Mouse (Mus musculus) ES-Bruce4 (cell line): ENCODE data around the gene Ror2. TPM values are rescaled to one million over a fixed set of nuclear protein-coding genes. Genes with fewer than 3 reads are reported as not detected.

Source experiments
- H3K27ac ChIP-seq: 2 replicates; pipeline ENCODE4 v1.5.1; 2012; ENCODE audit warnings: low read length, inconsistent platforms; ENCODE audit not compliant: insufficient read depth
- H3K27me3 ChIP-seq: 2 replicates; pipeline ENCODE4 v1.6.1; 2012; ENCODE audit warnings: mild to moderate bottlenecking, low read length, inconsistent platforms; ENCODE audit not compliant: control insufficient read depth, poor library complexity, insufficient read depth, severe bottlenecking
- H3K36me3 ChIP-seq: 2 replicates; pipeline ENCODE4 v1.6.1; 2012; ENCODE audit warnings: inconsistent platforms, mild to moderate bottlenecking, low read length, moderate library complexity; ENCODE audit not compliant: control insufficient read depth, poor library complexity, insufficient read depth, severe bottlenecking
- H3K4me1 ChIP-seq: one replicate; pipeline ENCODE4 v1.8.1; 2011; ENCODE audit warnings: low read length; ENCODE audit not compliant: control insufficient read depth, insufficient read depth
- H3K4me3 ChIP-seq: 2 replicates; pipeline ENCODE4 v1.5.1; 2011; ENCODE audit warnings: low read depth, mild to moderate bottlenecking, low read length
- H3K9ac ChIP-seq: 2 replicates; pipeline ENCODE4 v1.6.1; 2012; ENCODE audit warnings: low read depth, mild to moderate bottlenecking, inconsistent platforms; ENCODE audit not compliant: poor library complexity, severe bottlenecking
- H3K9me3 ChIP-seq: replicated peaks from 2 replicates; pipeline ENCODE4 v1.6.1; 2012; ENCODE audit warnings: mild to moderate bottlenecking, low read length, inconsistent platforms; ENCODE audit not compliant: control insufficient read depth, poor library complexity, insufficient read depth, severe bottlenecking
- CTCF ChIP-seq: IDR thresholded peaks from one replicate; pipeline ENCODE4 v1.8.1; 2011; ENCODE audit warnings: low read depth, low read length
- EP300 ChIP-seq: IDR thresholded peaks from 2 replicates; pipeline ENCODE4 v1.6.1; 2011; ENCODE audit warnings: low read depth, low read length; ENCODE audit not compliant: insufficient read depth
- POLR2A ChIP-seq: IDR thresholded peaks from one replicate; pipeline ENCODE4 v1.8.1; 2011; ENCODE audit warnings: low read length; ENCODE audit not compliant: insufficient read depth
- polyA plus RNA-seq: library from polyadenylated mRNA; stranded (reverse); fragments of >200 nt; gene quantifications from 2 replicates; pipeline ENCODE4 v1.2.4, GENCODE M21; 2011; ENCODE audit warnings: low read depth; ENCODE audit not compliant: missing spikeins, insufficient read depth, insufficient read length

The Ror2 gene
- polyA plus RNA-seq, 1 experiment, result 23.6 TPM

- Histone ChIP-seq H3K36me3 (peaks cover 3% of the 10 kb centered on the region), H3K9me3 (peaks cover 38% of the 10 kb centered on the region), H3K27ac (no peak overlapping the region), H3K27me3 (no peaks in the 10 kb centered on the region), H3K4me1 (no peaks in the 10 kb centered on the region), H3K4me3 (no peak overlapping the region), H3K9ac (no peak overlapping the region)
- no peak for TF ChIP-seq POLR2A
Measured at GRCm38 (mm10) chr13:53142268-53142667, 143.7 kb downstream of the Ror2 start.

GRCm38 (mm10) chr13:53140298-53140697 is 145.6 kb downstream of the Ror2 start:
- no peak overlapping the region for H3K4me3 ChIP-seq
- H3K27ac ChIP-seq, result peak overlapping the region; percentile 32; the same call in 1 of the 2 replicates
- H3K4me1 ChIP-seq, result no peaks in the 10 kb centered on the region
- peaks cover 3% of the 10 kb centered on the region for H3K36me3 ChIP-seq
- no peaks in the 10 kb centered on the region for H3K27me3 ChIP-seq
- H3K9ac ChIP-seq, result no peak overlapping the region
- TF ChIP-seq POLR2A, result no peak
- TF ChIP-seq CTCF, result no peak
- no peak for TF ChIP-seq EP300
- peaks cover 38% of the 10 kb centered on the region for H3K9me3 ChIP-seq

GRCm38 (mm10) chr13:53130567-53130966 is 155.4 kb downstream of the Ror2 start:
- no peak overlapping the region; the same call in 1 of the 2 replicates for H3K27ac ChIP-seq
- H3K4me3 ChIP-seq, result no peak overlapping the region
- H3K9ac ChIP-seq, result no peak overlapping the region
- peaks cover 3% of the 10 kb centered on the region; the same call in 1 of the 2 replicates for H3K36me3 ChIP-seq
- peaks cover 2% of the 10 kb centered on the region for H3K4me1 ChIP-seq
- no peaks in the 10 kb centered on the region for H3K9me3 ChIP-seq
- no peaks in the 10 kb centered on the region for H3K27me3 ChIP-seq
- TF ChIP-seq POLR2A (no peak), CTCF (no peak), EP300 (no peak)

- Histone ChIP-seq H3K4me1 (peaks cover 2% of the 10 kb centered on the region), H3K36me3 (peaks cover 3% of the 10 kb centered on the region; the same call in 1 of the 2 replicates)
- no peak for TF ChIP-seq POLR2A
- no peak for TF ChIP-seq CTCF
- TF ChIP-seq EP300, result no peak
Measured at GRCm38 (mm10) chr13:53130032-53130431, 155.9 kb downstream of the Ror2 start.

GRCm38 (mm10) chr13:53125627-53126026 is 160.3 kb downstream of the Ror2 start:
- Histone ChIP-seq H3K9ac (no peak overlapping the region), H3K4me1 (peaks cover 3% of the 10 kb centered on the region), H3K36me3 (peaks cover 2% of the 10 kb centered on the region; the same call in 1 of the 2 replicates), H3K4me3 (no peak overlapping the region), H3K27ac (no peak overlapping the region), H3K27me3 (no peaks in the 10 kb centered on the region), H3K9me3 (no peaks in the 10 kb centered on the region)
- no peak for TF ChIP-seq POLR2A
- no peak for TF ChIP-seq EP300
- TF ChIP-seq CTCF, result no peak

More at GRCm38 (mm10) chr13:53130032-53130431, 155.9 kb downstream of the Ror2 start:
- H3K9ac ChIP-seq, result no peak overlapping the region
- H3K27me3 ChIP-seq, result no peaks in the 10 kb centered on the region
- no peak overlapping the region; the same call in 1 of the 2 replicates for H3K27ac ChIP-seq
- H3K4me3 ChIP-seq, result no peak overlapping the region
- H3K9me3 ChIP-seq, result no peaks in the 10 kb centered on the region

- Histone ChIP-seq H3K9me3 (no peaks in the 10 kb centered on the region), H3K9ac (no peak overlapping the region), H3K4me1 (peaks cover 4% of the 10 kb centered on the region), H3K4me3 (no peak overlapping the region), H3K27me3 (no peaks in the 10 kb centered on the region), H3K36me3 (no peaks in the 10 kb centered on the region), H3K27ac (no peak overlapping the region)
- TF ChIP-seq CTCF, result no peak
- no peak for TF ChIP-seq EP300
- TF ChIP-seq POLR2A, result no peak
Measured at GRCm38 (mm10) chr13:53122085-53122484, 163.8 kb downstream of the Ror2 start.
